Mouse (Mus musculus) lung, embryonic 15.5 days (tissue): ENCODE results near the gene Nek6. TPM values are rescaled to one million over a fixed set of nuclear protein-coding genes. Genes with fewer than 3 reads are reported as not detected.

Experiments used
- ATAC-seq: fragments of 200-750 bp; cut with Nextera tagmentation; 2 replicates; pipeline ENCODE4 v1.8.0; 2017; ENCODE audit warnings: moderate number of reproducible peaks, borderline replicate concordance; ENCODE audit not compliant: low FRiP score, low TSS enrichment; ENCODE audit errors: extremely low read depth
- H3K27ac ChIP-seq: fragments of 300-500 bp; sonication (generic); 2 replicates; pipeline ENCODE4 v1.5.1; 2015; ENCODE audit warnings: moderate library complexity, mild to moderate bottlenecking, inconsistent platforms
- H3K27me3 ChIP-seq: fragments of 300-500 bp; sonication (generic); 2 replicates; pipeline ENCODE4 v1.6.1; 2015; ENCODE audit warnings: inconsistent platforms
- H3K36me3 ChIP-seq: fragments of 300-500 bp; sonication (generic); 2 replicates; pipeline ENCODE4 v1.6.1; 2015; ENCODE audit warnings: inconsistent platforms
- H3K4me1 ChIP-seq: fragments of 300-500 bp; sonication (generic); 2 replicates; pipeline ENCODE4 v1.6.1; 2015; ENCODE audit warnings: inconsistent platforms
- H3K4me2 ChIP-seq: fragments of 300-500 bp; sonication (generic); 2 replicates; pipeline ENCODE4 v1.6.1; 2015; ENCODE audit warnings: inconsistent platforms, mild to moderate bottlenecking, moderate library complexity
- H3K4me3 ChIP-seq: fragments of 300-500 bp; sonication (generic); 2 replicates; pipeline ENCODE4 v1.5.1; 2015; ENCODE audit warnings: mild to moderate bottlenecking, inconsistent platforms
- H3K9ac ChIP-seq: fragments of 300-500 bp; sonication (generic); 2 replicates; pipeline ENCODE4 v1.6.1; 2015; ENCODE audit warnings: inconsistent platforms
- H3K9me3 ChIP-seq: fragments of 300-500 bp; sonication (generic); 2 replicates; pipeline ENCODE4 v1.6.1; 2016; ENCODE audit warnings: inconsistent platforms
- WGBS: fragments of 180-500 bp; shearing (Covaris S2); methylation state at CpG from one replicate; pipeline ENCODE4 v1.1.7; 2015; 5-methylcytosine and 5-hydroxymethylcytosine counted together
- polyA plus RNA-seq: library from polyadenylated mRNA; unstranded; fragments of >200 nt; fragmentation: Nextera tagmentation; extraction: Ambion mirVana; gene quantifications from 2 replicates; pipeline ENCODE4 v1.2.1, GENCODE M21; 2015

The Nek6 gene
- polyA plus RNA-seq, 1 experiment from 2014 or later, result 129 TPM

DNA sequence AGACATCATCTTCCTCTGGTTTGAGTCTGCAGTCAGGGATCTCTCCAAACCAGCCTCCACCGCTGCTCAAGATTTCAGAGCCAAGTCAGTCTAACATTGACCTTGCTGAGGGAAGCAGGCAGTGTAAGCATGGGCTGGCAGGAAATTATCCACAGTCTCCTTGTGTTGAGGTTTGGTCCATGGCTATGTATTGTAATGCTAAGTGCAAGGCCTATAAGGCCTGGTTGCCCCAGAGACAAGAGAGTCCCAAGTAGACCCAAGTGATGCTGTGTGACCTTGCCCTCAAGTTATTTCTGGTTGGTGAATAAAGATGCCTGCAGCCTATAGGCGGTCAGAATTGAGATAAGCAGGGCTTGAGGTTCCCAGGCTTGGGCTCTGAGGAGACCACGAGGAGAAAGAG, 45.3 kb downstream of the Nek6 start:
- 85% methylated on average over 3 of the region's 3 CpGs for WGBS
- no peak for ATAC-seq

DNA sequence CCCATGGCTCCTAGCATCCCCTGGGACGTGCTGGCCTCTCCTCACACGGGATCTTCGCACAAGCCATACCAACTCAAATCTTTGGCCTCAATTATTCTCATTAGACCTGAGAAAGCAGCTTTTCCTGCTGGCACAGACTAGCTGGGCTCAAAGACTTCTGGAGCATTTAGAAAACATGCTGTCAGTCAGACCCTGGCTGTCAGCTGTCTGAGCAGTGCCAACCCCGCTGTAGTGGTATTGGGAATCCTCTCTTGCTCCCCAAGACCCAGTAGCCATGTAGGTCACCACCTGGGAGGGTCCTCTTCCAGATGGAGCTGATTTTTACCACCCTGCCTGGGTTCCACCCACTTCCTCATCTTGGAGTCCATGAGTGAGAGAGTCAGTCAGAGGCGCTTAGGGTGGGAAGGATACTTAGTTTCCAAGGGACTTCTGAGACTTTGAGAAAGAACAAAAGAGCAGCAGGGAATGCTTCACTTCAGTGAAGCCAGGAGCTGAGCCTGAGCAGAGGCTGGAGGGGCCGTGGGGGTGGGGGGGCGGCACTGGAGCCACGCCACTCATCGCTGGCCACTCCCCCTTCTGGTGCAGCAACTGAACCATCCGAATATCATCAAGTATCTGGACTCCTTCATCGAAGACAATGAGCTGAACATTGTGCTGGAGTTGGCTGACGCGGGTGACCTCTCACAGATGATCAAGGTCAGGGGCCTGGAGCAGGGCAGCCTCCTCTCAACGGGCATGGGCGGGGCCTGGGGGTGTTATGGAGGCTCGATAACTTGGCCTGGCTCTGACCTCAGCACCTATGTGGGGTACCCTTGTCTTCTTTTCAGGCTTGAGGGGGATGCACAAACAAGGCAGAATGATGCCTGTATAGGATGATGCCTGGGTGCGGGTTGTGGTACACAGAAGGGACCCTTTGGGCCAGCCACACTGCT, 49.1 kb downstream of the Nek6 start:
- Histone ChIP-seq H3K27me3 (no peaks in the 10 kb centered on the region), H3K9ac (no peak overlapping the region), H3K36me3 (peaks cover 50% of the 10 kb centered on the region), H3K4me1 (0 out of 2 replicates have a peak, but pooled peaks cover under 1% of the 10 kb centered on the region), H3K4me3 (no peak overlapping the region), H3K9me3 (no peaks in the 10 kb centered on the region), H3K4me2 (no peak overlapping the region), H3K27ac (no peak overlapping the region)
- no peak for ATAC-seq
- 78% methylated on average over 17 of the region's 17 CpGs for WGBS

More for the DNA sequence above, 45.3 kb downstream of the Nek6 start:
- no peak overlapping the region for H3K9ac ChIP-seq
- peaks cover 16% of the 10 kb centered on the region; the same call in 1 of the 2 replicates for H3K4me1 ChIP-seq
- H3K27ac ChIP-seq, result no peak overlapping the region
- no peak overlapping the region for H3K4me2 ChIP-seq
- peaks cover 38% of the 10 kb centered on the region for H3K36me3 ChIP-seq
- H3K9me3 ChIP-seq, result no peaks in the 10 kb centered on the region
- no peaks in the 10 kb centered on the region for H3K27me3 ChIP-seq
- H3K4me3 ChIP-seq, result no peak overlapping the region

DNA sequence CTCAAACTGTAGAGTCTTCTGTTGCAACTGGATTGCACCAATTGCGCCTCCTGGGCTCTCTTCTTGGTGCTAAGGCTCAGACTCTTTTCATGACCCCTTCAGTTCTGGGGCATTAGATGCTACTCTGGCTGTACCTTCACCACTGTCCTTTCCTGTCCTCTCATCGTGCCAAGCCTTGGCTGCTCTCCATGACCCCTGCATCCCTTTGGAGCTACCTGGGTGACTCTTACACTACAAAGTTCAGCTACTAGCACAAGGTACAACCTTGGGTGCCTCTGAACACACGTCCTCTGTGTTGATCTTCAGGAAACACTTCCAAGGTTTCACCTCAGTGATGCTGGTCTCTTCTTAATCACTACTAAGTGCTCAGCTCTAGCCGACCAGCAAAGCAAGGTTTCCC, 51.2 kb downstream of the Nek6 start:
- Histone ChIP-seq H3K4me3 (no peak overlapping the region), H3K4me2 (no peak overlapping the region), H3K4me1 (no peaks in the 10 kb centered on the region), H3K27me3 (no peaks in the 10 kb centered on the region), H3K27ac (no peak overlapping the region), H3K9me3 (no peaks in the 10 kb centered on the region), H3K36me3 (peaks cover 50% of the 10 kb centered on the region), H3K9ac (no peak overlapping the region)
- WGBS, result 82% methylated on average over 4 of the region's 4 CpGs
- no peak for ATAC-seq

GRCm38 (mm10) chr2:38571971-38572601, 60.6 kb downstream of the Nek6 start:
- Histone ChIP-seq H3K36me3 (peaks cover 59% of the 10 kb centered on the region), H3K4me2 (no peak overlapping the region), H3K4me1 (no peaks in the 10 kb centered on the region), H3K27me3 (no peaks in the 10 kb centered on the region), H3K9ac (no peak overlapping the region), H3K9me3 (no peaks in the 10 kb centered on the region), H3K27ac (no peak overlapping the region), H3K4me3 (no peak overlapping the region)
- ATAC-seq, result no peak
- 87% methylated on average over 23 of the region's 23 CpGs for WGBS

GRCm38 (mm10) chr2:38574697-38575096, 63.3 kb downstream of the Nek6 start:
- H3K9me3 ChIP-seq, result no peaks in the 10 kb centered on the region
- no peak overlapping the region for H3K27ac ChIP-seq
- no peaks in the 10 kb centered on the region for H3K27me3 ChIP-seq
- peaks cover 50% of the 10 kb centered on the region for H3K36me3 ChIP-seq
- H3K4me2 ChIP-seq, result no peak overlapping the region
- no peak overlapping the region for H3K4me3 ChIP-seq
- WGBS, result 93% methylated on average over 2 of the region's 2 CpGs
- peaks cover 20% of the 10 kb centered on the region for H3K4me1 ChIP-seq
- H3K9ac ChIP-seq, result no peak overlapping the region
- ATAC-seq, result no peak

GRCm38 (mm10) chr2:38578602-38579521, 67.4 kb downstream of the Nek6 start:
- peaks cover 23% of the 10 kb centered on the region for H3K4me1 ChIP-seq
- peaks cover 43% of the 10 kb centered on the region for H3K36me3 ChIP-seq
- no peak overlapping the region for H3K9ac ChIP-seq
- no peaks in the 10 kb centered on the region for H3K27me3 ChIP-seq
- 42% methylated on average over 13 of the region's 13 CpGs for WGBS
- no peak overlapping the region for H3K4me3 ChIP-seq
- peak overlapping the region; percentile 74 for H3K27ac ChIP-seq
- no peaks in the 10 kb centered on the region for H3K9me3 ChIP-seq
- H3K4me2 ChIP-seq, result no peak overlapping the region
- ATAC-seq, result peak; percentile 88

- Histone ChIP-seq H3K4me2 (no peak overlapping the region), H3K9me3 (no peaks in the 10 kb centered on the region), H3K4me3 (no peak overlapping the region), H3K27ac (peak overlapping the region; percentile 74), H3K27me3 (no peaks in the 10 kb centered on the region), H3K4me1 (peaks cover 23% of the 10 kb centered on the region), H3K9ac (no peak overlapping the region), H3K36me3 (peaks cover 47% of the 10 kb centered on the region)
- ATAC-seq, result no peak
- WGBS, result 50% methylated on average over 1 of the region's 1 CpGs
Measured at GRCm38 (mm10) chr2:38579528-38579927, 68.1 kb downstream of the Nek6 start.

DNA sequence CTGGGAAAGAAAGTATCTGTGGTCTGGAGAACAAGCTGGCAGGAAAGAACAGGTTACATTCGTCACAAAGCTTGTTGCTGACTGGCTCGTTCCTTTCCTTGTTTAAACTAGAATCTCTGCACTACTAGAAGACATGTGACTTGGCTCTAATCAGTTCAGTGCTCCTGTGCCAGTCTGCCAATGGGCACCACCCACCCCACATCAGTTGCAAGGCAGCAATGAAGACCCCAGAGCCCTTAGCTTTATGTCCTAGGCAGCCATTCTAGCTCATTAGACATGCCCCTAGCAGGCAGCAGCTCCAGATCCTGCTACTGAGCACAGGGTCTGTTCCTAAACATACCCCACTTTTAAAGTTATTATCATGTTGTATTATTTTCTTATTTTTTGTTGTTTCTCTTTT, 72.5 kb downstream of the Nek6 start:
- H3K27me3 ChIP-seq, result no peaks in the 10 kb centered on the region
- H3K27ac ChIP-seq, result no peak overlapping the region
- no peak for ATAC-seq
- H3K4me3 ChIP-seq, result no peak overlapping the region
- H3K9me3 ChIP-seq, result no peaks in the 10 kb centered on the region
- H3K9ac ChIP-seq, result no peak overlapping the region
- no peak overlapping the region for H3K4me2 ChIP-seq
- WGBS, result 57% methylated on average over 2 of the region's 2 CpGs
- H3K36me3 ChIP-seq, result peaks cover 68% of the 10 kb centered on the region
- H3K4me1 ChIP-seq, result peaks cover 10% of the 10 kb centered on the region

DNA sequence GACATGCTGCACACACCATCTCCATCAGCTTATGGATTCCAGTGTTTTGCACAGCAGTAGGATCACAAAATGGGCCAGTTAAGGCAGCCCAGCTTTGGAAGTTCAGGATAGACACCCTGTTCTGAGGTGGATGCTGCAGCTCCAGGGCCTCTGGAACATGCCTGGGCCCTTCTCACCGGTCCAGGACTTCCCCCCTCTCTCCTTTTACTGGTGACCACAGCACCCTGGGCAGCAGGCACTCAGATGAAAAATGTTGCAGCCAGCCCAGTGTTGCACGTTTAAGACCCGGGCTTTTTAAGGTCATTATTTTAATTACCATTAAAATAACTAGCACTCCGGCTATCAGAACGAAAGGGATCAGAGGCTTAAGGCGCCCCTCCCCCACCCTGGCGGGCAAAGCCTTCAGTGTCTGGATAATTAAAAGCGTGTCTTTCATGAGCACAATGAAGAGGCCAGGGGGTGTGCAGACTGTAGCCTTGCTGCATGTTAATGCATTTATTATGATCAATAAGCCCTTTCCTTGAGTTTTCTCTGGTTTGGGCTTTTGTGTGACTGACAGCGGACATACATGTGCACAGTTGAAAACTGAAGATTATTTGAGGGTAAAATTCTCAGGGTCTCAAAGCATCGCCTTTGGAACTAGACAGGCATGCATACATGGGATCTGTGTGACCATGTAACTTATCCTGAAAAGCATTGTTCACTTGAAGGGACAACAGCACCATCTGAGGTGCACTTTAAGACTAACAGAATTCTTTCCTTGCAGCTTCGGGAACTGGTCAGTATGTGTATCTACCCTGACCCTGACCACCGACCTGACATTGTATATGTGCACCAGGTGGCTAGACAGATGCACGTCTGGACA, 73.3 kb downstream of the Nek6 start:
- Histone ChIP-seq H3K9ac (no peak overlapping the region), H3K4me1 (peaks cover 3% of the 10 kb centered on the region; the same call in 1 of the 2 replicates), H3K27ac (no peak overlapping the region), H3K4me3 (no peak overlapping the region), H3K36me3 (peaks cover 76% of the 10 kb centered on the region), H3K4me2 (no peak overlapping the region), H3K9me3 (no peaks in the 10 kb centered on the region), H3K27me3 (no peaks in the 10 kb centered on the region)
- no peak for ATAC-seq
- WGBS, result 57% methylated on average over 13 of the region's 13 CpGs

DNA sequence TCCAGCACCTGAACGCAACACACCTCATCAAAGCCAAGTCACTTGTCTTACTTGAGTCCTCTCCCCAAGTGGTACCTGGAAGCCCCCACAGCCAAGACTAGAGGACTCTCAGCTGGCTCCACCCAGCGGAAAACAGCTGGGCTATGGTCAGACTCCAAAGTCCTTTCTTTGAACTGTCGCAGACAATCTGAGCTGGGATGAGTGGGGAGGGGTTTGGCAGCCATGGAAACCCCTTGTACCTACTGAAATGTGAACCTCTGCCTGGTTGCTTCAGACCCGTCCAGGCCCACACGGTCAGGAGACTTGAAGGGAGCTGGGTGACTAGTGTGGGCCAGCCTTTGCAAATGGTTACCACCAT, 73.9 kb downstream of the Nek6 start:
- Histone ChIP-seq H3K4me2 (no peak overlapping the region), H3K27me3 (no peaks in the 10 kb centered on the region), H3K4me1 (no peaks in the 10 kb centered on the region), H3K9ac (no peak overlapping the region), H3K36me3 (peaks cover 76% of the 10 kb centered on the region), H3K27ac (no peak overlapping the region), H3K4me3 (no peak overlapping the region), H3K9me3 (no peaks in the 10 kb centered on the region)
- no peak for ATAC-seq
- WGBS, result 36% methylated on average over 5 of the region's 5 CpGs

GRCm38 (mm10) chr2:38586733-38587132, 75.3 kb downstream of the Nek6 start:
- Histone ChIP-seq H3K27me3 (no peaks in the 10 kb centered on the region), H3K9me3 (no peaks in the 10 kb centered on the region), H3K4me1 (no peaks in the 10 kb centered on the region), H3K9ac (no peak overlapping the region), H3K4me3 (no peak overlapping the region), H3K4me2 (no peak overlapping the region), H3K36me3 (peaks cover 76% of the 10 kb centered on the region), H3K27ac (no peak overlapping the region)
- WGBS, result 62% methylated on average over 6 of the region's 6 CpGs
- ATAC-seq, result no peak
